Comparison of ENCODE assay signal across 19 mouse cellular contexts in the genomic region with DNA sequence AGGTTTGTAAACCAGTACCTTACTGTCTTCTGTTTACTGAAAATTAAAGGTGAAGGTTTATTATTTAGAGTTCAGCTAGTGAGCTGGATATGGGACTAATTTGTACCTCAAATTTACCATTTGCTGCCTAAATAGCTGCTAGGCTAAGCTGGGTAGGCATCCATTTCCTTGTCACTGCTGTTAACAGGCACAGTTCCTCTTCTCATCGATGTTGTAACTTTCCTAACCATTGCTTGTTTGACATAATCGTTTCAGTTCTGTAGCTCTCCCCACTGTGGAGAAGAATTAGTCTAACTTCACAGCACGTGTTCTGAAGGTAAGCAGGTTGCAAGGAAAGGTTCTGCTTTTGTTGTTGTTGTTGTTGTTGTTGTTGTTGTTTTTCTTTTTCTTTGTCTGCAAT.
"Had no signal": no experiment of that assay in that cellular context is flagged by ENCODE, and none has a peak within 500 bp of the region (broad histone marks: within the 10 kb centered on the region; RNA-seq: fewer than 3 reads in every experiment).

No protein-coding gene starts in this region.

- H3K4me2 ChIP-seq: lung, embryonic 15.5 days; midbrain, embryonic 12.5 days; neural tube, embryonic 13.5 days; neural tube, embryonic 15.5 days; stomach, embryonic 15.5 days had no signal

- H3K4me3 ChIP-seq: lung, embryonic 15.5 days; midbrain, embryonic 10.5 days; midbrain, embryonic 12.5 days; myocyte; neural tube, embryonic 13.5 days; neural tube, embryonic 15.5 days; stomach, embryonic 15.5 days had no signal

- H3K4me1 ChIP-seq: midbrain, embryonic 10.5 days; midbrain, embryonic 12.5 days; neural tube, embryonic 13.5 days; neural tube, embryonic 15.5 days; stomach, embryonic 15.5 days had no signal

- H3K27me3 ChIP-seq: lung, embryonic 15.5 days; midbrain, embryonic 12.5 days; neural tube, embryonic 13.5 days; neural tube, embryonic 15.5 days; stomach, embryonic 15.5 days had no signal

- H3K9me3 ChIP-seq: lung, embryonic 15.5 days; midbrain, embryonic 10.5 days; midbrain, embryonic 12.5 days; neural tube, embryonic 13.5 days; neural tube, embryonic 15.5 days; stomach, embryonic 15.5 days had no signal

- H3K36me3 ChIP-seq: lung, embryonic 15.5 days; midbrain, embryonic 10.5 days; midbrain, embryonic 12.5 days; neural tube, embryonic 13.5 days; neural tube, embryonic 15.5 days; stomach, embryonic 15.5 days had no signal

- H3K9ac ChIP-seq: lung, embryonic 15.5 days; midbrain, embryonic 12.5 days; neural tube, embryonic 13.5 days; neural tube, embryonic 15.5 days; stomach, embryonic 15.5 days had no signal

- ATAC-seq: lung, postnatal 0 days; midbrain, embryonic 16.5 days had no signal

- DNase-seq: lung, adult 18-20 months; lung, postnatal 14 days; lung, postnatal 36 days; midbrain, embryonic 14.5 days; right cerebral cortex, postnatal 14 days; thymus, adult 2 months; thymus, postnatal 25 days; thymus, postnatal 4 days had no signal

- H3K27ac ChIP-seq: lung, embryonic 15.5 days; macrophage; midbrain, embryonic 10.5 days; midbrain, embryonic 12.5 days; neural tube, embryonic 13.5 days; neural tube, embryonic 15.5 days; stomach, embryonic 15.5 days; stomach, postnatal 0 days had no signal
